Mouse (Mus musculus) embryonic facial prominence, embryonic 14.5 days (tissue): ENCODE data around the gene Pdk2. TPM values are rescaled to one million over a fixed set of nuclear protein-coding genes. Genes with fewer than 3 reads are reported as not detected.

Experiments used
- ATAC-seq: fragments of 200-750 bp; cut with Nextera tagmentation; 2 replicates; pipeline ENCODE4 v1.8.0; 2017; ENCODE audit warnings: low read depth, moderate number of reproducible peaks, moderate TSS enrichment
- DNase-seq: peaks from one replicate; pipeline ENCODE4 v3.0.0-alpha.2; 2015; ENCODE audit warnings: low spot score
- H3K27ac ChIP-seq: fragments of 300-500 bp; sonication (generic); replicated peaks from 2 replicates; pipeline ENCODE4 v1.5.1; 2014; ENCODE audit warnings: low read depth, mild to moderate bottlenecking, low read length, moderate library complexity
- H3K27me3 ChIP-seq: fragments of 300-500 bp; sonication (generic); replicated peaks from 2 replicates; pipeline ENCODE4 v1.6.1; 2014; ENCODE audit warnings: low read length; ENCODE audit not compliant: control insufficient read depth, insufficient read depth
- H3K36me3 ChIP-seq: fragments of 300-500 bp; sonication (generic); 2 replicates; pipeline ENCODE4 v1.6.1; 2014; ENCODE audit warnings: low read length, mixed read lengths; ENCODE audit not compliant: control insufficient read depth, insufficient read depth
- H3K4me1 ChIP-seq: fragments of 300-500 bp; sonication (generic); 2 replicates; pipeline ENCODE4 v1.6.1; 2014; ENCODE audit warnings: antibody characterized with exemption, low read length; ENCODE audit not compliant: control insufficient read depth, insufficient read depth
- H3K4me2 ChIP-seq: fragments of 300-500 bp; sonication (generic); 2 replicates; pipeline ENCODE4 v1.6.1; 2014; ENCODE audit warnings: low read depth, mild to moderate bottlenecking, low read length, moderate library complexity, mixed read lengths
- H3K4me3 ChIP-seq: fragments of 300-500 bp; sonication (generic); 2 replicates; pipeline ENCODE4 v1.5.1; 2014; ENCODE audit warnings: low read depth, mild to moderate bottlenecking, low read length
- H3K9ac ChIP-seq: fragments of 300-500 bp; sonication (generic); 2 replicates; pipeline ENCODE4 v1.6.1; 2014; ENCODE audit warnings: low read depth, mild to moderate bottlenecking, low read length, moderate library complexity, mixed read lengths
- H3K9me3 ChIP-seq: fragments of 300-500 bp; sonication (generic); 2 replicates; pipeline ENCODE4 v1.6.1; 2016; ENCODE audit warnings: low read length; ENCODE audit not compliant: control insufficient read depth
- WGBS: fragments of 180-500 bp; shearing (Covaris S2); extraction: QIAGEN DNeasy Blood & Tissue Kit; methylation state at CpG from one replicate; pipeline ENCODE4 v1.1.7; 2014; 5-methylcytosine and 5-hydroxymethylcytosine counted together
- polyA plus RNA-seq: library from polyadenylated mRNA; unstranded; fragments of >200 nt; fragmentation: Nextera tagmentation; extraction: Ambion mirVana; gene quantifications from 2 replicates; pipeline ENCODE4 v1.2.1, GENCODE M21; 2014

The Pdk2 gene
- polyA plus RNA-seq, 1 experiment from 2014 or later: 41.6 TPM

- ATAC-seq (peak; percentile 89), DNase-seq (peak; percentile 94)
- Histone ChIP-seq H3K4me2 (peak within 1 kb of the TSS; percentile 96), H3K9me3 (no peaks in the 10 kb centered on the region), H3K9ac (peak within 1 kb of the TSS; percentile 92), H3K4me1 (peaks cover 55% of the 10 kb centered on the region), H3K36me3 (no peaks in the 10 kb centered on the region), H3K4me3 (peak within 1 kb of the TSS; percentile 91), H3K27me3 (no peaks in the 10 kb centered on the region), H3K27ac (peak within 1 kb of the TSS; percentile 94)
- under 1% methylated on average over 31 of the region's 69 CpGs for WGBS
These were observed 50.2 kb downstream of the Pdk2 start, which contains the start of gene Ppp1r9b for GRCm38 (mm10) chr11:94990749-94991577. Gene Ppp1r9b, plus strand, starts transcription at chr11:94991035.

GRCm38 (mm10) chr11:94990102-94990748, 50.9 kb downstream of the Pdk2 start:
- no peaks in the 10 kb centered on the region for H3K27me3 ChIP-seq
- no peak for DNase-seq
- peak overlapping the region; percentile 94 for H3K27ac ChIP-seq
- ATAC-seq: no peak
- H3K9me3 ChIP-seq: no peaks in the 10 kb centered on the region
- H3K9ac ChIP-seq: peak overlapping the region; percentile 92
- H3K4me3 ChIP-seq: peak overlapping the region; percentile 91
- no peaks in the 10 kb centered on the region for H3K36me3 ChIP-seq
- peak overlapping the region; percentile 96 for H3K4me2 ChIP-seq
- 44% methylated on average over 6 of the region's 6 CpGs for WGBS
- peaks cover 49% of the 10 kb centered on the region for H3K4me1 ChIP-seq

- H3K4me2 ChIP-seq: peak overlapping the region; percentile 96
- DNase-seq (peak; percentile 97), ATAC-seq (peak; percentile 67)
- H3K36me3 ChIP-seq: no peaks in the 10 kb centered on the region
- peaks cover 42% of the 10 kb centered on the region for H3K4me1 ChIP-seq
- H3K27ac ChIP-seq: peak overlapping the region; percentile 94
- no peaks in the 10 kb centered on the region for H3K27me3 ChIP-seq
- peak overlapping the region; percentile 92 for H3K9ac ChIP-seq
- WGBS: 0% methylated on average over 12 of the region's 12 CpGs
- no peaks in the 10 kb centered on the region for H3K9me3 ChIP-seq
- peak overlapping the region; percentile 91 for H3K4me3 ChIP-seq
These were observed 51.6 kb downstream of the Pdk2 start for GRCm38 (mm10) chr11:94989562-94990017.

GRCm38 (mm10) chr11:94988780-94989561, 52.2 kb downstream of the Pdk2 start:
- H3K27me3 ChIP-seq: no peaks in the 10 kb centered on the region
- peak overlapping the region; percentile 68 for H3K9ac ChIP-seq
- DNase-seq: no peak
- peak overlapping the region; percentile 94 for H3K27ac ChIP-seq
- 12% methylated on average over 10 of the region's 10 CpGs for WGBS
- no peaks in the 10 kb centered on the region for H3K36me3 ChIP-seq
- no peaks in the 10 kb centered on the region for H3K9me3 ChIP-seq
- H3K4me3 ChIP-seq: peak overlapping the region; percentile 91
- H3K4me2 ChIP-seq: peak overlapping the region; percentile 96
- no peak for ATAC-seq
- H3K4me1 ChIP-seq: peaks cover 36% of the 10 kb centered on the region

GRCm38 (mm10) chr11:94987851-94988250, 53.3 kb downstream of the Pdk2 start:
- H3K4me2 ChIP-seq: peak overlapping the region; percentile 8; the same call in 1 of the 2 replicates
- ATAC-seq (no peak), DNase-seq (no peak)
- H3K27me3 ChIP-seq: no peaks in the 10 kb centered on the region
- H3K9ac ChIP-seq: no peak overlapping the region
- H3K4me1 ChIP-seq: peaks cover 27% of the 10 kb centered on the region
- WGBS: 67% methylated on average over 8 of the region's 8 CpGs
- H3K4me3 ChIP-seq: no peak overlapping the region
- H3K27ac ChIP-seq: no peak overlapping the region
- H3K36me3 ChIP-seq: no peaks in the 10 kb centered on the region
- no peaks in the 10 kb centered on the region for H3K9me3 ChIP-seq

GRCm38 (mm10) chr11:94987341-94987740, 53.8 kb downstream of the Pdk2 start:
- H3K4me2 ChIP-seq: no peak overlapping the region
- DNase-seq: no peak
- H3K27me3 ChIP-seq: no peaks in the 10 kb centered on the region
- no peak overlapping the region for H3K4me3 ChIP-seq
- 38% methylated on average over 6 of the region's 6 CpGs for WGBS
- peaks cover 27% of the 10 kb centered on the region for H3K4me1 ChIP-seq
- no peak overlapping the region for H3K27ac ChIP-seq
- H3K36me3 ChIP-seq: no peaks in the 10 kb centered on the region
- no peak for ATAC-seq
- H3K9ac ChIP-seq: no peak overlapping the region
- no peaks in the 10 kb centered on the region for H3K9me3 ChIP-seq

GRCm38 (mm10) chr11:94986435-94986834, 54.7 kb downstream of the Pdk2 start:
- Histone ChIP-seq H3K9me3 (no peaks in the 10 kb centered on the region), H3K4me1 (peaks cover 27% of the 10 kb centered on the region), H3K4me2 (no peak overlapping the region), H3K27ac (no peak overlapping the region), H3K4me3 (no peak overlapping the region), H3K27me3 (no peaks in the 10 kb centered on the region), H3K9ac (no peak overlapping the region), H3K36me3 (no peaks in the 10 kb centered on the region)
- whole genome bisulfite sequencing: 37% methylated on average over 2 of the region's 2 CpGs
- no peak for ATAC-seq
- no peak for DNase-seq

GRCm38 (mm10) chr11:94985822-94986221, 55.3 kb downstream of the Pdk2 start:
- no peak overlapping the region for H3K9ac ChIP-seq
- ATAC-seq: no peak
- no peak for DNase-seq
- no peak overlapping the region for H3K4me2 ChIP-seq
- no peaks in the 10 kb centered on the region for H3K9me3 ChIP-seq
- H3K27me3 ChIP-seq: no peaks in the 10 kb centered on the region
- 65% methylated on average over 5 of the region's 5 CpGs for WGBS
- no peak overlapping the region for H3K4me3 ChIP-seq
- H3K27ac ChIP-seq: no peak overlapping the region
- H3K36me3 ChIP-seq: no peaks in the 10 kb centered on the region
- peaks cover 27% of the 10 kb centered on the region for H3K4me1 ChIP-seq
